Mouse (Mus musculus) brain, embryonic 14.5 days (tissue): ENCODE data around the gene Bcor.

ENCODE experiments used
- CTCF ChIP-seq: fragments of 200-500 bp; IDR thresholded peaks from 2 replicates; pipeline ENCODE4 v1.5.1; 2012; ENCODE audit warnings: inconsistent platforms, mild to moderate bottlenecking, moderate library complexity, borderline replicate concordance; ENCODE audit not compliant: insufficient read depth, insufficient read length; ENCODE audit errors: extremely low read depth
- POLR2A ChIP-seq: fragments of 200-500 bp; IDR thresholded peaks from 2 replicates; pipeline ENCODE4 v1.6.1; 2012; ENCODE audit warnings: mild to moderate bottlenecking, inconsistent platforms, borderline replicate concordance; ENCODE audit not compliant: poor library complexity, insufficient read depth, insufficient read length, severe bottlenecking; ENCODE audit errors: extremely low read depth

DNA sequence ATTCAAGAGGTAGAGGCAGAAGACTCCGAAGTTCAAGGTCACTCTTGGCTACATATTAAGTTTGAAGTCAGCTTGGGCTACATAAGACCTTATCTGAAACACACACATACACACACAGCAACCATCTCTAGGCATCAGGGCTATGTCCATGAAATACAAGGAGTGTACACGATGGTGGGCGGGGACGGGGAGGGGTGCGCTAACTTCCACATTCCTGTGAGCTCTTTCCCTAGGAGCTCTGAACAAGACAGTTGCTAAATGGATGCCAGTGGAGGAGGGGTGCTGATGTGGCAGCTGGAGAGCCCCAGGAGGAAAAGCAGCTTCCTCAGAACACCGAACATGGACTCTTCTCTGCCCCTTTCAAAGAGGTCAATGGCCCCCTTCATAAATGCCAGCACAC is 49.6 kb downstream of the Bcor start:
- no peak for TF ChIP-seq CTCF
- TF ChIP-seq POLR2A = no peak
